Mouse (Mus musculus) lung, postnatal 25 days (tissue): ENCODE measurements around the gene Mogat1.
A peak's percentile ranks its signal among the peaks of the same experiment; 100 is the strongest.
"Not testable (repeated sequence)": the region's sequence is repeated elsewhere in the genome, so short reads cannot be mapped to it uniquely, and the experiment has no call there.

Experiments used
- DNase-seq: peaks from one replicate; pipeline ENCODE4 v3.0.0; 2022; ENCODE audit warnings: low spot score

Mogat1 gene

DNA sequence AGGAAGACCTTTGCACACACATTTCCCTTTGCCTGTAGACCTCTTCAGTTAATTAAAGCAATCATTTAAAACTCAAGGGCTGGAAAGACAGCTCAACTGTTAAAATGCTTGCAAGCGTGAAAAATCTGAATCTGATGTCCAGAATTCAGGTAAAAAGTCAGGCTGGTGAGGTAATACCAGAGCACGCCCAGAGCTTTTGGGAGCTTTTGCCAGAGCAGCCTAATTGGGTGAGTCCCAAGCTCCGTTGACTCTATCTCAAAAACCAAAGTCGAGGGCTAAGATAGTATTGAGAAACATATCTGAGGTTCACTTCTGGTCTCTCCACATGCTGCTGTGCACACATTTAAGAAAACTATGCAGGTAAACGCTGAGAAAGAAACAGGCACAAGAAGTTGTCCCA lies at the start of gene Mogat1:
Mogat1 (plus strand) TSS at position 130 of the 400 bp plus-strand sequence.
- peak; percentile 8 for DNase-seq

DNA sequence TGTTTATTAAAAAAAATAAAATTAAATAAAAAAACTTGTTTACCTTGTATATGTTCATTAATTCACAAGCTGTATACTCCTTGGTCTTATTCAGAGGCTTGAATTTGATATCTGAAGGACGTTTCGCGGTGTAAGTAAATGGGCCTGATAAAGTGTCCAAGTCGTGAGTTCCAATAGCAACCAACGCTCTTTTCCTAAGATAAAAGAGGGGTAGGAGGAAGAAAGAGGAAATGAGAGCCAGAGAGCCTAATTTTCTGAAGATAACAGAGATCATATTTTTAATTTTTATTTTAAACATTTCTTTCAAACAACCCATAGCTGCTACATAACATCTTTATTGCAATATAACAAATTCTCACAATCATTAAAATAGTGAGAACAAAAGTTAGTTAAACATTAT lies 38.4 kb upstream of the Mogat1 start:
- DNase-seq = no peak

DNA sequence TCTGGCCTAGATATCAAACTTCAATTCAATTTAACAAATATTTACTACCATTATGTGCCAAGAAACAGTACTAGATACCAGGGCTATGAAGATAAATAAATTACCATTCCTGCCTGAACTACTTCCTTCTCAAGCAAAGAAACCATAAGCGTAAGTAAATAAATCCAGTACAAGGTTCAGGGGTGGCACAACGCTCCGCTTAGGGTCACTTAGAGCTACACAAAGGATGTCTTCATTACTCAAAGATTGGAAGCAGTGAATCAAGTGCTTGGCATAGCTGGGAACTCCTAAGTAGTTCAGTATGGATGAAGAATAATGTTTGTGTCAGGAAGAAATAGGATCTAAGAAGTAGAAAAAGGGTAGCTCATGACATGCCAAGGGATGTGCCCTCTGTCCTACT lies 27.4 kb upstream of the Mogat1 start:
- no peak for DNase-seq

GRCm38 (mm10) chr1:78484361-78484760 lies 26.4 kb upstream of the Mogat1 start:
- no peak for DNase-seq

GRCm38 (mm10) chr1:78488427-78488751 lies 22.4 kb upstream of the Mogat1 start:
- DNase-seq = no peak

DNA sequence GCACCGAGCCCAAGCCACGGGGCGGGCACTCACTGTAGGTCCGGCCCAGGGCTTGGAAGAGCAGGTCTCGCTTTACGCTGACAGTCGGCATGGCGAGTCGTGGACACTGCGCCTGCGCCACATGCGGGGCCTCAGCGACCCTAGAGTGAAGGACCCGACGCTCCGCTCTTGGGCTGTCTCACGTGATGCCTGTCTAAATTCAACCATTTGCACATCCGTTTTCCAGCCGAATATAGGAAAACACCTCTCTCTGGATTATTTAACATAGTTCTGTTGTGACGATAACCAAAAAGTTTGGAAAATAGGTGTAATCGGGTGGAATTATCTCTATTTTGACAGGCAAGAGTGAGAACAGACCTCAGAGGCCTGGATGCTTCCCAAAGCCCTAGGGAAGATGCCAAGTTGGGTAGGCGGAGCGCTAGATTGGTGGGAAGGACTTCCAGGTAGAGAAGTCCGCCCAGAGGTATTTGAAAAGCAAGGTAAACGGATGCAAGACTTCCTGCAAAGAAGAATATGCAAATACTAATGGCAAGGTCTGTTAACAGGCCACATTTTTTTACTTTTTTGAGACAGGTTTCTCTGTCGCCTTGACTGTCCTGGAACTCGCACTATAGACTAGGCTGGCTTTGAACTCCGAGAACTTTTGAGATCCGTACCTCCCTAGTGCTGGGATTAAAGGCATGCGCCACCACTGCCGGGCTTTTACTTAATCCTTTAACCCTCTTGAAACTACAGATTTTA lies 21.9 kb upstream of the Mogat1 start, which contains the start of gene Farsb:
Farsb (minus strand) TSS at position 146 of the 741 bp plus-strand sequence.
- peak; percentile 94 for DNase-seq

GRCm38 (mm10) chr1:78490143-78490542 lies 20.6 kb upstream of the Mogat1 start:
- no peak for DNase-seq

DNA sequence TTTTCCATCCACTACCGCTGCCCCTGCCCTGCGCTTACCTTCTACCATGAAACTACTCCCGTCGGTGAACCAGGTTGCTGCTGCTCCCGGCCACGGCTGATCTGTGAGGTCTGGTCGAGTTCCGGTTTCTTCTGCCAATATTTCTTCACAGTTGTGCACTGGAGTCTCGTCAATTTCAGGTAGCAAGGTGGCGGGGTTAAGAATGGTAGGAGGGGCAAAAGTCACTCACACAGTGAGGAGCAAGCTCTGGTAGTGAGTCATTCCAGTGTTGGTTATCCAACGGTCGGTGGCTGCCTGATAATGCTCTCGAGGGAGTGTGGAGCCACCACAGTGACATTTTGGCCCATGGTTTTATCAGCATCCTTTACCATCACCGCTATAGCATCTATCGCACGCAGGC lies 9.8 kb upstream of the Mogat1 start:
- DNase-seq = no peak

GRCm38 (mm10) chr1:78501856-78502255 lies 8.9 kb upstream of the Mogat1 start:
- not testable (repeated sequence) for DNase-seq

GRCm38 (mm10) chr1:78502527-78502926 lies 8.3 kb upstream of the Mogat1 start:
- no peak for DNase-seq

- DNase-seq = no peak
Observed at GRCm38 (mm10) chr1:78507137-78507536, 3.7 kb upstream of the Mogat1 start.

GRCm38 (mm10) chr1:78511621-78512160 lies 900 bp downstream of the Mogat1 start, which contains the start of gene BC035947:
TSS of gene BC035947 (minus strand) at chr1:78512158.
- no peak for DNase-seq

DNA sequence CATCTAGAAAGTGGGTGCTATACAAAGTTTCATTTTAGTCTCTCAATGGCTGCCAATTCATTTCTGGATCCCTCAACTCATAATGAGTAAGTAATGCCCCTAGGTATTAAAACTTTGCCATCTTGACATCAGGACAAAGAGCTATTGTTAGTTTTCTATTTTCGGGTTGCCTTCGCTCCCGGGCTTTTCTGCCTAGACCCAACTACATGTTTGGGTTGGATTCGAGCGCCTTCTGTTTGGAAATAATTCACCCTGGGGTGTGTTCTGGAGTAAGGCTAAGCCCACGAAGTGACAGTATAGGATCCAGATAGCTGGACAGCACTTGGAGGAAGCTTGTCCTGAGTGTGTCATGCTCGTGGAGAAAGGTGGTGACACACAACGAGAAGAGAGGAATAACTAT lies 2.0 kb downstream of the Mogat1 start:
- no peak for DNase-seq

GRCm38 (mm10) chr1:78518907-78519306 lies 8.1 kb downstream of the Mogat1 start:
- no peak for DNase-seq

DNA sequence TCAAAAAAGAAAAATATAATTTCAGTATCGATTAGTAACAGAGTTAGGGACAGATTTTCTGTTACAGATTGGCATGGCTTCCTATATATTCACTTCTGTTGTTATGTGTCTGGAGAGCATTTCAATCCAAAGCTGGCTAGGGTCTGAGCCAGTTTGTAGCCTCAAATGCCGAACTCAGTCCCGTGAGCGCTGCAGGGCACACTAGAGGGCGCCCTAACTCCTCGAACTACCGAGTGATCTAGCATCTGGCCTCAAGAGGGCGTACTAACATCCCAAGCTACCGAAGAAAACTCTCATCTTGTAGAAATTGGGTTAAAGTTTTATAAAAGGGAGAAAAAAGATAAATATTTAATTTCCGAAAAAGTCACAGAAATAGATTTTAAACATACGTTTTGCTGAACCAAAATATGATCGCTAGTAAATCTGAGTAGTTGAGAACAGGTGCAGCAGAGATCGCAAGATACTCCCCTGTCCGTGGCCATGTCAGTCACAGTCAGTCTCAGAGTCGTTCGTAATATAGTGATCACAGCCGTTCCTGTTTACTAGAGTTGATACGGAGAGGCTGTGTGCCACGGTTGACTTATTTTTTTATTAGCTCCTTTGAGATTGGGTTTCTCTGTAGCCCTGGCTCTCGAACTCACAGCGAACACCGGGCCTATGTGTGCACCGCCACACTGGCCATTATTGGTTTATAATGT lies 14.5 kb downstream of the Mogat1 start:
- DNase-seq = peak; percentile 26

DNA sequence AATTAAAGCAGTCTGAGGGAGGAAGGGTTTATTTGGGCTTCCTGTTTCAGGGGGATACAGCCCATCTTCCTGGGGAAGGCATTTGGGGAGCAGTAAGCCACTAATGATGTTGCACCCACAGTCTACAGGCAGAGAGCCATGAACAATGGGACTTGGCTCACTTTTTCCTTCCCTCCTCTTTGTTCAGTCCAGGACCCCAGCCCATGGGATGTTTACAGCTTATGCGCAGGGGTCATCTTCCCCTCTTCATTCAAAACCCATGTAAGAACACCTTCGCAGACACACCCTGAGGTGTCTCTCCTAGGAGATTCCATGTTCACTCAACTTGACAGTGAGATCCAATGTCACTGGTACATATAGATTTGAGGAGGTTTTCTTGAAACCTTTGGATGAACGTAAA lies 17.6 kb downstream of the Mogat1 start:
- no peak for DNase-seq

- DNase-seq = no peak
Observed at GRCm38 (mm10) chr1:78529011-78529410, 18.2 kb downstream of the Mogat1 start.

DNA sequence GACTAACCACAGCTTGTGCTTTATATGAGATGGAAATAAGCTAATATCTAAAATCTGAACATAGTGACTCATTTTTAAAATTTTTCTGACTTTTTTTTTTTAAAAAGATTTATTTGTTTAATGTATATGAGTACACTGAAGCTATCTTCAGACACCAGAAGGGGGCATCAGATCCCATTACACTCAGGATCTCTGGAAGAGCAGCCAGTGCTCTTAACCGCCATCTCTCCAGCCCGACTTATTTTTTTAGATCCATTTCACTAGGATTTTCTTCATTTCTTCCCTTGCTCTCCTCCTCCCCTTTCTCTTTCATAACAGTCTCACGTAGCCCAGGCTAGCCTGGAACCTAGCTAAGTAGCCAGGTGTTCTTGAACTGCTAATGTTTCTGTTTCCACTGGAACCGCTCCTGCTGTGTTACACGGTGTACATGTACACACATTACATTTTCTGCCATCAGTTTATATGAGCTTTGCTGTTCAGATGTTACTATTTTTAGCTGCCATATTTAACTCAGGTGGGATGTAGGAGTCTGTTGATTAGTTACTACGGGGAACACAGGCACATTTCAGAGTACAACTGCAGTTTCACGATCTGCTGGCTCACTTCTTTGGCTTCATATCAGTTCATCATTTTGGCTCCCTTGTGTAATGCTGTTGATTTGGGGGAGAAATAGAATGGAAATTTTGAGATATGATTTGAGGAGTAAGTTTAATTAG lies 19.9 kb downstream of the Mogat1 start:
- no peak for DNase-seq

DNA sequence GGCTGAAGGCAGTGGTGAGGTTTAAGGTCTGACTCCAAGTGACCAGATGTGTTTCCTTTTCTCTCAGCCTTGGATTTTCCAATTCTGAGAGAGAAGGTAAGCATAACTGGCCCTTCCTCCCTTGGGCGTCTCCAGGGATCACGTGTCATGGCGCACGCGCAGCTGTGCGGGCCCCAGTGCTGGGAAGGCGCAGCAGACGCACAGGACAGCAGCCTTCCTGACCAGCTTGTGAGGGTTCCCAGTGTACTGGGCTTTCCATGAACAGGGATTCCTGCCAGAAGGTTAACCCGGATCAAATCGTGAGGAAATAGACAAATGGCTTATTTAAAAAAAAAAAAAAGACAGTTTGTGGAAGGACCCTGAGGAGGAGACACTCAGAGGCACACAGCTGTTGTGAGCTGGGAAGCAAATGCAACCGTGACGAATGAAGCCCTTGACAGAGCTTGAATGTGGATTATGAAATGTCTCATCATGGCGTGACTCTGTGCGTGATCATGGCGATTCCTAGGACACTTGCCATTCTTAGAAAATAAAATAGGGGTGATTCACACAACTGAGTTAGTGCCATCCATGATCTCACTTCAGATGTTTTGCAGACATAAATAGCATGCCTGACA lies 21.5 kb downstream of the Mogat1 start:
- DNase-seq = no peak

DNA sequence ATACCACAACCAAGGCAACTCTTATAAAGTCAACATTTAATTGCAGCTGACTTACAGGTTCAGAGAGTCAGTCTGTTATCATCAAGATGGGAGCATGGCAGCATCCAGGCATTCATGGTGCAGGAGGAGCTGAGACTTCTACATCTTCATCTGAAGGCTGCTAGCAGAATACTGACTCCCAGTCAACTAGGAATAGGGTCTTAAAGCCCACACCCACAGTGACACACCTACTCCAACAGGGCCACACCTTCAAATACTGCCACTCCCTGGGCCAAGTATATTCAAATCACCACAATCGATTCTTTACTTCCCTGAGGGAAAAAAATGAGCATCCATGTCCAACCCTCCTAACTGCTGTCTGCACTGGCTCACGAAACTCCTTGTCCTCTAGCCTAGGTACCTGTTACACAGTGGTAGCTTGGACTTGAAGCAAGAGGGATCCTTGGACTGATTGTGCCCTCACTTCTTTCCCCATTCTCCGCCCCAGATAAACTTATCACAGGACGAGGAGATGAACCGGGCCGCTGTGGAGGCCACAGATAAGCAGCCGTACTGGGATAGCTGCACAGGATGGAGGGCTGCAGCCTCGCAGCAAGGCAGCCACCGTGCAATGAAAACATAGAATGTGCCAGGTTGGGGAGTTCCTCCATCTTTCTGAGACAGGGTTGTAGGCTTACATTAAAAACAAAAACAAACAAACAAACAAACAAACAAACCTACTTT lies 23.8 kb downstream of the Mogat1 start:
- DNase-seq = no peak
